Mouse (Mus musculus): Measurements from ENCODE around the gene Vmn1r121.
"Not testable (repeated sequence)": the region's sequence is repeated elsewhere in the genome, so short reads cannot be mapped to it uniquely, and the experiment has no call there.

Vmn1r121 gene

GRCm38 (mm10) chr7:21098413-21098812, at the start of gene Vmn1r121:
Gene Vmn1r121 (minus strand): TSS chr7:21098513.
- not testable (repeated sequence) for DNase-seq (ENCODE audit: low spot score in 2 of 2)

GRCm38 (mm10) chr7:21134028-21134427, 35.7 kb upstream of the Vmn1r121 start, which contains the start of gene Vmn1r122:
Gene Vmn1r122 (minus strand): TSS chr7:21134128.
- DNase-seq (ENCODE audit: low spot score in 2 of 2), result not testable (repeated sequence)

- not testable (repeated sequence) for DNase-seq (ENCODE audit: low spot score in 2 of 2)
Observed at GRCm38 (mm10) chr7:21053684-21054083, 44.6 kb downstream of the Vmn1r121 start, which contains the start of gene Vmn1r120. Gene Vmn1r120 (minus strand): TSS chr7:21053784.
